Mouse (Mus musculus): ENCODE measurements at regions not wholly inside any gene's neighbourhood (a gene's known extent, or its start where the extent isn't known, plus 50 kb on each side); places are given as distances from the start of the nearest gene placed in this dataset.
"Not testable (repeated sequence)": the region's sequence is repeated elsewhere in the genome, so short reads cannot be mapped to it uniquely, and the experiment has no call there.

GRCm38 (mm10) chr16:46818215-46818614 is 319.9 kb upstream of the Nectin3 start:
- intact Hi-C loops (cut with DNase I), result no loop called here
- no peak for DNase-seq

DNA sequence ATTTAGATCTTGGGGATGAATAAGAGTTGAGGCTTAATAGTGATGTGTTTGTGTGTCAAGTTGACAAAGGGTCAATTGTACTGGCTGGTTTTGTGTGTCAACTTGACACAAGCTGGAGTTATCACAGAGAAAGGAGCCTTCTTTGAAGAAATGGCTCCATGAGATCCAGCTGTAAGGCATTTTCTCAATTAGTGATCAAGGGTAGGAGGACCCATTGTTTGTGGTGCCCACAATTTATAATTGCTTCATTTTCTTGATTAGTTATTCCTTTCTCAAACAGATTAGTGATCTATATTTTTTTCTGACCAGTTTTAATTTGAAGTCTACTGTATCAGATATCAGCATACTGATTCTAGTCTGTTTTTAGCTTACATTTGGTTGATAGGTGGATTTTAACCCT is 313.5 kb upstream of the Nectin3 start:
- intact Hi-C loops (cut with DNase I); DNase-seq: not testable (repeated sequence)

DNA sequence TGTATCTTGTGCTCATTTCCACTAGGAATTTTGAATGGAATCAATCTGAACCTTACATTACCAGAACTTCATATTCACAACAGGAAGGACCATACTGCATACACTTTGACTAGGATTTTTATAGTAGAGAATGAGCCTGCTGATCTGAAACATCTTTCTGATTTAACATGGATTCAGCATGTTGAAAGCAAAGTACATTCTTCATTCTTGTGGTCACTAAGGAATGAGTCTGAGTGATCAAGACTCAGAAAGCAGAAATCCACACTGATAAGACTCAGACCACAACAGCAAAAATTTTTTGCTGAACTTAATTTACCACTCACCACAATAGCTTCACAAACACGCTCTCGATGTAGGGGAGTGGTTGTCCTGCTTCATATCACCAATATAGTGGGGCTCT is 309.2 kb upstream of the Nectin3 start:
- DNase-seq, result no peak
- intact Hi-C loops (cut with DNase I), result no loop called here

- intact Hi-C loops (cut with DNase I), result no loop called here
- no peak for DNase-seq
Measured at GRCm38 (mm10) chr16:46776367-46776766, 278.0 kb upstream of the Nectin3 start.

- no peak for DNase-seq
- intact Hi-C loops (cut with DNase I), result no loop called here
Measured at GRCm38 (mm10) chr16:46769383-46769782, 271.1 kb upstream of the Nectin3 start.

DNA sequence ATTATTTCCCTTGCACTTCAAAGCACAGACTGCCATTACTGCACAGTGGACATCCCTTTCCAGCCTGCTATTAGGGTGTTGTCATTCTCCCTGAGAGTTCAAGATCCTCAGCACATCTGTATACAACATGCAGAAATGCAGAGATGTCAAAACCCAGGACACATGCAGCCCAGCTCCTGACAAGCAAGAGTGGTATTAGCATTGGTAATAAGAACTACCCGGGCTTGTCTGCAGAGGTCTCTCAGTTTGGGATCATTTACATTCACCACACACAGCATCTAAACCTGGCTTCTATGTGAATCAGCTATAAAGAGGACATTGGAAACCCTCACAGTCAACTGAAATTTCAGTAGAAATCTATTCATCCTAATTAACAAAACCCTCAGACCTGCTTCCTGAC is 270.1 kb upstream of the Nectin3 start:
- intact Hi-C loops (cut with DNase I), result no loop called here

DNA sequence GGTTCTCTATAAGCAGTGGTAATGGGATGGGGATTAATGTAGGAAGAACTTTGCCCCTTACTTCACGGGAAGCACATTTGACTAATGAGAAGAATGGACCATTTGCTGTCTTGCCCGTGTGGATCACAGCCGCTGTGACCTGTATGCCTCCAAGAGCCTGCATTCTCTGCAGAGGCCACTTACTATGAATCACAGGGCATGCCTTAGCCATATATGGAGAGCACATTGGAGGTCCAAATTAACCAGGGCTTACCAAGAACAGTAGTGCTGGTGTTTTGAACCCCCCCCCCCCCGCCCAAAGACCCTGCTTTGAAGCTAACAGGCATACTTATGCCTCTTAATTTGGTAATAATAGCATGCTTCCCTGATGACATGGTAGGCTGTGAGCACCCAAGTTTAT is 236.8 kb upstream of the Nectin3 start:
- no peak for DNase-seq
- intact Hi-C loops (cut with DNase I), result no loop called here

More for the DNA sequence above, 270.1 kb upstream of the Nectin3 start:
- DNase-seq, result no peak

DNA sequence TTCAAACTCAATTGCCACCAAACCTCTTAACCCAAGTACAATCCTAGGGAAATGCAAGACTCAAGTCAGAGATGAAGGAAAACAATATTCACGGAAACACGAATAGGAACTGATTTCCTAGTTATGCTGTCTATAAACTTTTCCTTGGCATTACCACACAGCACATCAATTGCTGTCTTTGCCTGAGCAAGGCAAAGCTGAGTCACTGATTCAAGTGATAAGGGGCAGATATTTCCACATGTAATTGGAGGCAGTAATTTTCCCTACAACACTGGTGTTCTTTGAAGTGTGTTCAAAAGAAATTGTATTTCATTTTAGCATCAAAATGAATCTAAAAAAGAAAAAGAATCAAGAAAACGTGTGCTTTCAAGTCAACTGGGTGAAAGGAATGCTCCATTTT is 230.1 kb upstream of the Nectin3 start:
- DNase-seq, result no peak
- intact Hi-C loops (cut with DNase I), result no loop called here

- no peak for DNase-seq
Measured at GRCm38 (mm10) chr16:46723660-46724059, 225.3 kb upstream of the Nectin3 start.

DNA sequence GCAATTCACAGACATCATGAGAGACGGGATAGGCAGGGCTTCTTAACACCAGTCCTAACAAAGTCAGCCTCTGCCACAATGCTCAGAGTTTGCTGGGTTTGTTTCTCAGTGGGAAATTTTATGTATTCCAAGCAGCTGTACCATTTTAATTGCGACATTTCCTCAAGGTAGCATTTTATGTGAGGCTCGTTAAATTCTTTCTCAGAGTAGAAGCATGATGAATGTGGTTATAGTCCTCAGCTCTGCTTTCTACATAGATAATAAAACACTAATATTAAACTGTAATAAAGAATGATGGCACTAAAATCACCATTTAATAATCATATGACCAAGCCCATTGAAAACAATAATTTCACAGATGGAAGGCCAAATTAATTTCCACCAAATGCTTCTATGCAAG is 181.5 kb upstream of the Nectin3 start:
- DNase-seq, result no peak

More at GRCm38 (mm10) chr16:46723660-46724059, 225.3 kb upstream of the Nectin3 start:
- intact Hi-C loops (cut with DNase I), result no loop called here

GRCm38 (mm10) chr16:46669590-46669989 is 171.3 kb upstream of the Nectin3 start:
- no peak for DNase-seq
- intact Hi-C loops (cut with DNase I), result no loop called here

More for the DNA sequence above, 181.5 kb upstream of the Nectin3 start:
- intact Hi-C loops (cut with DNase I), result no loop called here

DNA sequence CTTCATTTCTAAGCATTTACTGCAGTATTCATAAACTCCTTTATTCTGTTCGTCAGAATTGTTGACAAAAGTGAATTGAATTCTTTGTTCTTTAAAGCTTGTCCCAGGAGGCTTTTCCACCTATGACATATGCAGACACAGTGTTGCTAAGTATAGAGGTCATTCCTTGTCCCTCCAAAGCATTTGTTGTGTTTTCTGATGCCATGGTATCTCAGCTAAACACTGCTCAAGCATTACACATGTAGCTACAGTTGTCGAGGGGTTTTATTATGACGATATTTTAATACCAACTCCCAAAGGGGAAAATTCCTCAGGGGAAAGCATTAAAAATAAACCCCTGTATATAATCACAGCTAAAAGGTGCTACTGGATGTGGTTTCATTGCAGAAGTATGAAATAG is 167.2 kb upstream of the Nectin3 start:
- intact Hi-C loops (cut with DNase I), result no loop called here
- DNase-seq, result no peak

- intact Hi-C loops (cut with DNase I), result no loop called here
- no peak for DNase-seq
Measured at GRCm38 (mm10) chr16:46663008-46663407, 164.7 kb upstream of the Nectin3 start.

GRCm38 (mm10) chr16:46655041-46655440 is 156.7 kb upstream of the Nectin3 start:
- DNase-seq, result no peak
- intact Hi-C loops (cut with DNase I), result no loop called here

- intact Hi-C loops (cut with DNase I), result no loop called here
- no peak for DNase-seq
Measured at GRCm38 (mm10) chr16:46625807-46626206, 127.5 kb upstream of the Nectin3 start.

- intact Hi-C loops (cut with DNase I), result no loop called here
Measured at GRCm38 (mm10) chr16:46623246-46623645, 124.9 kb upstream of the Nectin3 start.

DNA sequence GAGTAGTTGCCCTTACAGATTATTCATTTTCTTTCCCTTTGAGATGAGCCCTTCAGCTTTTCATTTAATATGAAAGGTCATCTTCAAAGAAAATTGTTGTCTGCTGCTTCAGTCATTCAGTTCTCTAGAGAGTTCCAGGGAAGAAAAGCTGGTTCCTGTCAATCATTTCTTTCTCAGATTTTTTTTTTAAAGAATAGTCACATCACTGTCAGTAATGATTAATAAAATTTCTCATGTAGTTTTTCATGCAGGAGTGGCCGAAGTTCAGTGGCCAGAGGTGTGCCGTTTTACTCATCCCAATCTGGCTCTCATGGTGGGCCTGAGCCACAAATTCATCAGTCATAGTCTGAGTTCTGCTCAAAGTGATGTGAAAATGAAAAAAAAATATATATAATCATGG is 121.5 kb upstream of the Nectin3 start:
- no peak for DNase-seq
- intact Hi-C loops (cut with DNase I), result no loop called here

More at GRCm38 (mm10) chr16:46623246-46623645, 124.9 kb upstream of the Nectin3 start:
- no peak for DNase-seq

GRCm38 (mm10) chr16:46617544-46618335 is 119.4 kb upstream of the Nectin3 start:
- intact Hi-C loops (cut with DNase I), result no loop called here
- no peak for DNase-seq

DNA sequence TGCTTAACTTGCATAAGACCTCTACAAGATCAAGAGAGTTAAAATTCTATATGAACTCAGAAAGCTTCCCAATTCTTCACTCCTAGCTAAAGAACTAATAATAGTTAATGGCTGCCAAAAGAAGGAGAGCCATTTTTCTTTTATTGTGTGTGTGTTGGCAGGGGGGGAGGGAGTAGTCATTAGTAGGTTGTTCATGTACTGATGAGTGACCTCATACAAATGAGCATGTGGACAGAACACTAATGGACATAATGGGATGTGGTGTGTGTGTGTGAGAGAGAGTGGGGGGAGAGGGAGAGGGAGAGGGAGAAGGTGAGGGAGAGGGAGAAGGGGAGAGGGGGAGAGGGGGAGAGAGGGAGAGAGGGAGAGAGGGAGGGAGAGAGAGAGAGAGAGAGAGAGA is 118.3 kb upstream of the Nectin3 start:
- no peak for DNase-seq
- intact Hi-C loops (cut with DNase I), result no loop called here

- intact Hi-C loops (cut with DNase I), result no loop called here
- DNase-seq, result no peak
Measured at GRCm38 (mm10) chr16:46613062-46613818, 114.9 kb upstream of the Nectin3 start.

- DNase-seq, result no peak
- intact Hi-C loops (cut with DNase I), result no loop called here
Measured at GRCm38 (mm10) chr16:46605879-46606203, 107.5 kb upstream of the Nectin3 start.
